Mouse (Mus musculus) kidney, embryonic 16.5 days (tissue): ENCODE results near the gene Elobl. TPM values are rescaled to one million over a fixed set of nuclear protein-coding genes. Genes with fewer than 3 reads are reported as not detected.

ENCODE experiments used
- ATAC-seq: fragments of 200-750 bp; cut with Nextera tagmentation; 2 replicates; pipeline ENCODE4 v1.8.0; 2017; ENCODE audit warnings: moderate TSS enrichment; ENCODE audit not compliant: low FRiP score, low TSS enrichment
- H3K27ac ChIP-seq: fragments of 300-500 bp; sonication (generic); 2 replicates; pipeline ENCODE4 v1.5.1; 2014; ENCODE audit warnings: low read length
- H3K27me3 ChIP-seq: fragments of 300-500 bp; sonication (generic); 2 replicates; pipeline ENCODE4 v1.6.1; 2014; ENCODE audit warnings: low read length, control low read depth, mixed read lengths; ENCODE audit not compliant: insufficient read depth
- H3K36me3 ChIP-seq: fragments of 300-500 bp; sonication (generic); 2 replicates; pipeline ENCODE4 v1.6.1; 2014; ENCODE audit warnings: low read length, control low read depth, mixed read lengths; ENCODE audit not compliant: insufficient read depth
- H3K4me1 ChIP-seq: fragments of 300-500 bp; sonication (generic); 2 replicates; pipeline ENCODE4 v1.6.1; 2014; ENCODE audit warnings: low read length, control low read depth, mixed read lengths; ENCODE audit not compliant: insufficient read depth
- H3K4me2 ChIP-seq: fragments of 300-500 bp; sonication (generic); replicated peaks from 2 replicates; pipeline ENCODE4 v1.6.1; 2014; ENCODE audit warnings: low read depth, low read length
- H3K4me3 ChIP-seq: fragments of 300-500 bp; sonication (generic); 2 replicates; pipeline ENCODE4 v1.5.1; 2014; ENCODE audit warnings: mild to moderate bottlenecking, low read length
- H3K9ac ChIP-seq: fragments of 300-500 bp; sonication (generic); replicated peaks from 2 replicates; pipeline ENCODE4 v1.6.1; 2014; ENCODE audit warnings: low read length
- H3K9me3 ChIP-seq: fragments of 300-500 bp; sonication (generic); 2 replicates; pipeline ENCODE4 v1.6.1; 2016; ENCODE audit warnings: low read length, control low read depth
- WGBS: fragments of 180-500 bp; shearing (Covaris S2); extraction: QIAGEN DNeasy Blood & Tissue Kit; methylation state at CpG from one replicate; pipeline ENCODE4 v1.1.7; 2014; 5-methylcytosine and 5-hydroxymethylcytosine counted together
- polyA plus RNA-seq: library from polyadenylated mRNA; unstranded; fragments of >200 nt; fragmentation: Nextera tagmentation; extraction: Ambion mirVana; gene quantifications from 2 replicates; pipeline ENCODE4 v1.2.1, GENCODE M21; 2015

Elobl gene
- polyA plus RNA-seq = not detected in 2 replicates

GRCm38 (mm10) chr11:88966881-88967361 is at the start of gene Elobl:
Gene Elobl (minus strand): TSS chr11:88966931.
- Histone ChIP-seq H3K36me3 (no peaks in the 10 kb centered on the region), H3K4me1 (no peaks in the 10 kb centered on the region), H3K4me2 (no peak within 1 kb of the TSS), H3K9me3 (no peaks in the 10 kb centered on the region), H3K9ac (no peak within 1 kb of the TSS), H3K4me3 (no peak within 1 kb of the TSS), H3K27me3 (no peaks in the 10 kb centered on the region), H3K27ac (no peak within 1 kb of the TSS)
- no peak for ATAC-seq
- 92% methylated on average over 2 of the region's 3 CpGs for WGBS

- no peaks in the 10 kb centered on the region for H3K4me1 ChIP-seq
- no peak overlapping the region for H3K27ac ChIP-seq
- H3K4me3 ChIP-seq = no peak overlapping the region
- H3K9me3 ChIP-seq = no peaks in the 10 kb centered on the region
- no peak overlapping the region for H3K9ac ChIP-seq
- WGBS = 89% methylated on average over 5 of the region's 5 CpGs
- no peaks in the 10 kb centered on the region for H3K27me3 ChIP-seq
- H3K4me2 ChIP-seq = no peak overlapping the region
- no peak for ATAC-seq
- peaks cover 36% of the 10 kb centered on the region for H3K36me3 ChIP-seq
Observed at GRCm38 (mm10) chr11:89012241-89012640, 45.5 kb upstream of the Elobl start.

GRCm38 (mm10) chr11:89009496-89009895 is 42.8 kb upstream of the Elobl start:
- Histone ChIP-seq H3K4me3 (no peak overlapping the region), H3K9ac (no peak overlapping the region), H3K4me2 (no peak overlapping the region), H3K9me3 (no peaks in the 10 kb centered on the region), H3K27ac (no peak overlapping the region), H3K27me3 (no peaks in the 10 kb centered on the region), H3K36me3 (peaks cover 29% of the 10 kb centered on the region), H3K4me1 (no peaks in the 10 kb centered on the region)
- no peak for ATAC-seq
- 80% methylated on average over 7 of the region's 7 CpGs for WGBS

GRCm38 (mm10) chr11:89009066-89009465 is 42.3 kb upstream of the Elobl start:
- Histone ChIP-seq H3K27me3 (no peaks in the 10 kb centered on the region), H3K9ac (no peak overlapping the region), H3K27ac (no peak overlapping the region), H3K36me3 (peaks cover 29% of the 10 kb centered on the region), H3K4me3 (no peak overlapping the region), H3K9me3 (no peaks in the 10 kb centered on the region), H3K4me2 (no peak overlapping the region), H3K4me1 (no peaks in the 10 kb centered on the region)
- no peak for ATAC-seq
- WGBS = 87% methylated on average over 9 of the region's 9 CpGs

GRCm38 (mm10) chr11:89007582-89007981 is 40.9 kb upstream of the Elobl start:
- Histone ChIP-seq H3K36me3 (peaks cover 21% of the 10 kb centered on the region), H3K27ac (no peak overlapping the region)

GRCm38 (mm10) chr11:89006404-89006803 is 39.7 kb upstream of the Elobl start:
- ATAC-seq = no peak
- H3K4me1 ChIP-seq = no peaks in the 10 kb centered on the region
- H3K9me3 ChIP-seq = no peaks in the 10 kb centered on the region
- H3K4me3 ChIP-seq = no peak overlapping the region
- peaks cover 13% of the 10 kb centered on the region for H3K36me3 ChIP-seq
- no peaks in the 10 kb centered on the region for H3K27me3 ChIP-seq
- H3K27ac ChIP-seq = no peak overlapping the region
- H3K9ac ChIP-seq = no peak overlapping the region
- no peak overlapping the region for H3K4me2 ChIP-seq

More at GRCm38 (mm10) chr11:89007582-89007981, 40.9 kb upstream of the Elobl start:
- ATAC-seq = no peak
- H3K27me3 ChIP-seq = no peaks in the 10 kb centered on the region
- H3K9ac ChIP-seq = no peak overlapping the region
- no peaks in the 10 kb centered on the region for H3K4me1 ChIP-seq
- WGBS = 82% methylated on average over 3 of the region's 3 CpGs
- no peak overlapping the region for H3K4me2 ChIP-seq
- H3K4me3 ChIP-seq = no peak overlapping the region
- no peaks in the 10 kb centered on the region for H3K9me3 ChIP-seq

- peaks cover 4% of the 10 kb centered on the region; the same call in 1 of the 2 replicates for H3K36me3 ChIP-seq
- 0 out of 2 replicates have a peak, but pooled peaks cover under 1% of the 10 kb centered on the region for H3K4me1 ChIP-seq
- no peak overlapping the region for H3K4me3 ChIP-seq
- H3K27ac ChIP-seq = no peak overlapping the region
- no peak for ATAC-seq
- no peak overlapping the region for H3K4me2 ChIP-seq
- WGBS = 63% methylated on average over 5 of the region's 5 CpGs
- H3K9me3 ChIP-seq = no peaks in the 10 kb centered on the region
- H3K9ac ChIP-seq = no peak overlapping the region
- no peaks in the 10 kb centered on the region for H3K27me3 ChIP-seq
Observed at GRCm38 (mm10) chr11:89005473-89005872, 38.7 kb upstream of the Elobl start.

- Histone ChIP-seq H3K4me1 (0 out of 2 replicates have a peak, but pooled peaks cover 9% of the 10 kb centered on the region), H3K36me3 (peaks cover 3% of the 10 kb centered on the region; the same call in 1 of the 2 replicates), H3K9ac (no peak overlapping the region), H3K27me3 (no peaks in the 10 kb centered on the region), H3K4me2 (0 out of 2 replicates have a peak overlapping the region, but pooled peaks have one; percentile 6), H3K27ac (no peak overlapping the region), H3K9me3 (no peaks in the 10 kb centered on the region), H3K4me3 (no peak overlapping the region)
- 71% methylated on average over 4 of the region's 4 CpGs for WGBS
- no peak for ATAC-seq
Observed at GRCm38 (mm10) chr11:89003726-89004125, 37.0 kb upstream of the Elobl start.

- no peaks in the 10 kb centered on the region for H3K27me3 ChIP-seq
- H3K4me3 ChIP-seq = peak overlapping the region; percentile 7; the same call in 1 of the 2 replicates
- 49% methylated on average over 6 of the region's 6 CpGs for WGBS
- H3K9ac ChIP-seq = no peak overlapping the region; the same call in 1 of the 2 replicates
- no peak for ATAC-seq
- H3K36me3 ChIP-seq = peaks cover 3% of the 10 kb centered on the region; the same call in 1 of the 2 replicates
- H3K4me1 ChIP-seq = 0 out of 2 replicates have a peak, but pooled peaks cover 9% of the 10 kb centered on the region
- H3K4me2 ChIP-seq = peak overlapping the region; percentile 22
- H3K9me3 ChIP-seq = no peaks in the 10 kb centered on the region
- H3K27ac ChIP-seq = no peak overlapping the region
Observed at GRCm38 (mm10) chr11:89003078-89003477, 36.3 kb upstream of the Elobl start.

- H3K9me3 ChIP-seq = no peaks in the 10 kb centered on the region
- H3K9ac ChIP-seq = no peak overlapping the region; the same call in 1 of the 2 replicates
- peak overlapping the region; percentile 22 for H3K4me2 ChIP-seq
- H3K27me3 ChIP-seq = no peaks in the 10 kb centered on the region
- WGBS = 78% methylated on average over 5 of the region's 5 CpGs
- peak overlapping the region; percentile 7; the same call in 1 of the 2 replicates for H3K4me3 ChIP-seq
- H3K36me3 ChIP-seq = peaks cover 3% of the 10 kb centered on the region; the same call in 1 of the 2 replicates
- no peak overlapping the region for H3K27ac ChIP-seq
- no peak for ATAC-seq
- H3K4me1 ChIP-seq = 0 out of 2 replicates have a peak, but pooled peaks cover 9% of the 10 kb centered on the region
Observed at GRCm38 (mm10) chr11:89002621-89003020, 35.9 kb upstream of the Elobl start.
